In genomic region chrX:77741383-77741782, GRCm38 (mm10) we compare ENCODE assay signal across 9 mouse cellular contexts. TPM values are rescaled to one million over a fixed set of nuclear protein-coding genes. Genes with fewer than 3 reads are reported as not detected.
DNase-seq lines count a peak whose midpoint lies in the region; ATAC-seq and TF ChIP-seq lines count a peak whose summit lies in the region.
"Had no signal": no experiment of that assay in that cellular context is flagged by ENCODE, and none has a peak within 500 bp of the region (broad histone marks: within the 10 kb centered on the region; RNA-seq: fewer than 3 reads in every experiment).

No protein-coding gene starts in this region.

- H3K4me3 ChIP-seq in hindbrain, embryonic 10.5 days = no peak overlapping the region
- no peak overlapping the region for H3K4me3 ChIP-seq in hindbrain, embryonic 13.5 days
- no peak overlapping the region for H3K4me3 ChIP-seq in ES-E14 (ENCODE audit: insufficient read depth in 1 of 2, low read depth in 1 of 2, low read length in 2 of 2, poor library complexity in 1 of 2, severe bottlenecking in 1 of 2)
- no peak overlapping the region for H3K4me3 ChIP-seq in limb, embryonic 14.5 days (replicated peaks; ENCODE audit: low read length)
- H3K4me3 ChIP-seq: megakaryocyte, embryonic 14.5 days had no signal

- H3K4me2 ChIP-seq in hindbrain, embryonic 13.5 days = no peak overlapping the region
- H3K4me2 ChIP-seq in limb, embryonic 14.5 days (replicated peaks; ENCODE audit: low read depth, low read length, severe bottlenecking) = no peak overlapping the region

- no peak for ATAC-seq in hindbrain, embryonic 13.5 days (ENCODE audit: low FRiP score)
- no peak for ATAC-seq in limb, embryonic 14.5 days (ENCODE audit: low FRiP score, low read depth)

- no peak for TF ChIP-seq POLR2A in limb, embryonic 14.5 days (IDR thresholded peaks at IDR 0.05; ENCODE audit: borderline replicate concordance, extremely low read depth, insufficient read depth, insufficient read length)

- peak; percentile 4 for DNase-seq in hindbrain, embryonic 10.5 days (ENCODE audit: low spot score)
- peak; percentile 49 for DNase-seq in A20 (ENCODE audit: low read depth, low spot score)
- DNase-seq in ES-E14 (ENCODE audit: low read depth, low spot score) = peak; percentile 12
- peak; percentile 38 for DNase-seq in embryo, embryonic 10.5 days (ENCODE audit: low spot score)
- DNase-seq in limb, embryonic 14.5 days (ENCODE audit: low spot score) = peak; percentile 48
- peak; percentile 3 to 15 for DNase-seq in thymus, postnatal 36 days
- no peak for DNase-seq in frontal cortex, postnatal 10 days (ENCODE audit: low spot score in 2 of 2)

- H3K27me3 ChIP-seq in hindbrain, embryonic 10.5 days (ENCODE audit: insufficient read depth, poor library complexity, severe bottlenecking) = no peaks in the 10 kb centered on the region
- H3K27me3 ChIP-seq in hindbrain, embryonic 13.5 days = no peaks in the 10 kb centered on the region
- H3K27me3 ChIP-seq in limb, embryonic 14.5 days (ENCODE audit: control insufficient read depth, insufficient read depth, low read length) = no peaks in the 10 kb centered on the region

- in situ Hi-C loops in ES-E14 (cut with MboI; ENCODE audit: low sequenced_read_pairs in 2 of 2, unreplicated experiment in 2 of 2) = no loop called here

- 27% methylated on average over 1 of the region's 1 CpGs for WGBS in hindbrain, embryonic 10.5 days
- 29% methylated on average over 1 of the region's 1 CpGs for WGBS in hindbrain, embryonic 13.5 days
- WGBS in limb, embryonic 14.5 days = 22% methylated on average over 1 of the region's 1 CpGs

- no peak overlapping the region for H3K9ac ChIP-seq in hindbrain, embryonic 13.5 days
- no peak overlapping the region for H3K9ac ChIP-seq in ES-E14 (ENCODE audit: insufficient read depth, low read depth, low read length, poor library complexity, severe bottlenecking)
- H3K9ac ChIP-seq in limb, embryonic 14.5 days (ENCODE audit: low read depth, low read length, severe bottlenecking) = no peak overlapping the region

- no peaks in the 10 kb centered on the region for H3K36me3 ChIP-seq in hindbrain, embryonic 10.5 days
- no peaks in the 10 kb centered on the region for H3K36me3 ChIP-seq in hindbrain, embryonic 13.5 days
- H3K36me3 ChIP-seq in ES-E14 (ENCODE audit: control insufficient read depth, insufficient read depth, low read length, poor library complexity, severe bottlenecking) = no peaks in the 10 kb centered on the region
- H3K36me3 ChIP-seq in limb, embryonic 14.5 days (ENCODE audit: control insufficient read depth, insufficient read depth, low read length) = no peaks in the 10 kb centered on the region

- no peaks in the 10 kb centered on the region for H3K9me3 ChIP-seq in hindbrain, embryonic 10.5 days
- H3K9me3 ChIP-seq in hindbrain, embryonic 13.5 days = no peaks in the 10 kb centered on the region
- no peaks in the 10 kb centered on the region for H3K9me3 ChIP-seq in ES-E14 (ENCODE audit: control insufficient read depth, insufficient read depth, low read depth, low read length)
- no peaks in the 10 kb centered on the region for H3K9me3 ChIP-seq in limb, embryonic 14.5 days (ENCODE audit: control insufficient read depth, low read length)
- H3K9me3 ChIP-seq: megakaryocyte, embryonic 14.5 days had no signal

- H3K27ac ChIP-seq in hindbrain, embryonic 10.5 days = no peak overlapping the region
- no peak overlapping the region for H3K27ac ChIP-seq in hindbrain, embryonic 13.5 days
- no peak overlapping the region for H3K27ac ChIP-seq in ES-E14 (ENCODE audit: insufficient read depth, low read depth, low read length, poor library complexity, severe bottlenecking)
- H3K27ac ChIP-seq in limb, embryonic 14.5 days (replicated peaks; ENCODE audit: low read depth, low read length) = no peak overlapping the region

- H3K4me1 ChIP-seq in hindbrain, embryonic 10.5 days (replicated peaks) = no peaks in the 10 kb centered on the region
- no peaks in the 10 kb centered on the region for H3K4me1 ChIP-seq in hindbrain, embryonic 13.5 days (replicated peaks)
- H3K4me1 ChIP-seq in ES-E14 (ENCODE audit: control insufficient read depth in 2 of 2, insufficient read depth in 2 of 2, low read length in 2 of 2, poor library complexity in 1 of 2) = no peaks in the 10 kb centered on the region
- no peaks in the 10 kb centered on the region for H3K4me1 ChIP-seq in limb, embryonic 14.5 days (ENCODE audit: control insufficient read depth, insufficient read depth, low read length)
- H3K4me1 ChIP-seq: megakaryocyte, embryonic 14.5 days had no signal

TF ChIP-seq in ES-E14, 5 proteins besides CTCF, POLR2A, EP300 and RAD21:
- TF ChIP-seq ZC3H11A (IDR thresholded peaks at IDR 0.05; ENCODE audit: borderline replicate concordance, low read depth, low read length) (0 out of 2 replicates have a peak, but pooled peaks have one; percentile 28), MAFK (IDR thresholded peaks at IDR 0.05; ENCODE audit: insufficient read depth, low read depth, low read length) (no peak)

RNA-seq across cellular contexts. Expression of gene Prkx, which starts 54.7 kb away (rescaled TPM):
- polyA plus RNA-seq in hindbrain, embryonic 10.5 days (2016; fragmentation: Nextera tagmentation; extraction: Ambion mirVana) = 14.4 and 15.4 TPM in 2 replicates
- polyA plus RNA-seq in hindbrain, embryonic 13.5 days (2015; fragmentation: Nextera tagmentation; extraction: Ambion mirVana) = 29.5 and 30.3 TPM in 2 replicates
- 8.4 and 9.1 TPM in 2 replicates for total RNA-seq in ES-E14 (2012; rRNA removed)
- polyA plus RNA-seq in limb, embryonic 14.5 days (2012; rRNA removed) = 9.1 and 9.3 TPM in 2 replicates
- polyA plus RNA-seq in limb, embryonic 14.5 days (2014; fragmentation: Nextera tagmentation; extraction: Ambion mirVana) = 10.6 and 11.7 TPM in 2 replicates

Comparison
In these comparisons a context has a peak if more than half of its experiments do, and no peak if none do; other contexts are left out.
1. DNase-seq: peak in hindbrain, embryonic 10.5 days (single experiment), A20 (single experiment), ES-E14 (single experiment), embryo, embryonic 10.5 days (single experiment), limb, embryonic 14.5 days (single experiment) and thymus, postnatal 36 days (2 of 2); none in frontal cortex, postnatal 10 days (0 of 2).